In the genomic region with DNA sequence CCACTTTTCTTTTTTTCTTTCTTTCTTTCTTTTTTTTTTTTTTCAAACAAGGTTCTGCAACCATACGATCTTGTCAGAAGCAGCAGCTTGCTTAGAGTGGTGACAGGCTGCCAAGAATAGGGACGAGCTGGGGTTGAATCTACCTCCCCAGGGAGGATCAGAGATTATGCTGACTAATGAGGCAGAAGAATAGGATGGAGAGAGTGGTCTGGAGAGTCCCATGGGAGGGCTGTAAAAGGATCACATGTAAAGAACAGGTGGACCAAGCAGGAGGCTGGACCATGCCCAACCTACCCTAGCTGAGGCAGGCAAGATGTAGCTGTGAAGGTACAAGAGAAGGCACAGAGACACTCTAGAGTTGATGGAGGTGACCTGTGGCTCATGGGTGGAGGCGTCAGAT, we compare ENCODE assay signal across 22 mouse cellular contexts.
A peak's percentile ranks its signal among the peaks of the same experiment; 100 is the strongest.
DNase-seq lines count a peak whose midpoint lies in the region.
"Had no signal": no experiment of that assay in that cellular context is flagged by ENCODE, and none has a peak within 500 bp of the region (broad histone marks: within the 10 kb centered on the region; RNA-seq: fewer than 3 reads in every experiment).

No protein-coding gene starts in this region.

- no peaks in the 10 kb centered on the region for H3K9me3 ChIP-seq in forebrain, embryonic 10.5 days
- H3K9me3 ChIP-seq: embryonic facial prominence, embryonic 15.5 days; forebrain, embryonic 15.5 days; hindbrain, embryonic 10.5 days; limb, embryonic 13.5 days; liver, embryonic 12.5 days; neural tube, embryonic 12.5 days; stomach, embryonic 15.5 days had no signal

- H3K4me1 ChIP-seq in forebrain, embryonic 10.5 days, result no peaks in the 10 kb centered on the region
- H3K4me1 ChIP-seq: embryonic facial prominence, embryonic 15.5 days; forebrain, embryonic 15.5 days; limb, embryonic 13.5 days; liver, embryonic 12.5 days; megakaryocyte, embryonic 14.5 days; neural tube, embryonic 12.5 days; stomach, embryonic 15.5 days had no signal

- no peaks in the 10 kb centered on the region for H3K27me3 ChIP-seq in forebrain, embryonic 10.5 days (ENCODE audit: poor library complexity, severe bottlenecking)
- H3K27me3 ChIP-seq: embryonic facial prominence, embryonic 15.5 days; forebrain, embryonic 15.5 days; limb, embryonic 13.5 days; liver, embryonic 12.5 days; megakaryocyte, embryonic 14.5 days; neural tube, embryonic 12.5 days; stomach, embryonic 15.5 days had no signal

- H3K4me3 ChIP-seq in forebrain, embryonic 10.5 days, result no peak overlapping the region
- H3K4me3 ChIP-seq: embryonic facial prominence, embryonic 15.5 days; forebrain, embryonic 15.5 days; hindbrain, embryonic 10.5 days; limb, embryonic 13.5 days; liver, embryonic 12.5 days; megakaryocyte, embryonic 14.5 days; neural tube, embryonic 12.5 days; stomach, embryonic 15.5 days had no signal

- 68% methylated on average over 3 of the region's 3 CpGs for WGBS in forebrain, embryonic 10.5 days

- peak; percentile 63 for DNase-seq in heart, adult 11 months
- no peak for DNase-seq in heart, postnatal 4 days
- peak; percentile 38 for DNase-seq in MN1 (ENCODE audit: low spot score)
- DNase-seq in cerebellum, adult 18-20 months, result peak; percentile 36 to 39
- peak; percentile 61 to 71 for DNase-seq in cerebellum, postnatal 14 days
- no peak for DNase-seq in lung, postnatal 4 days
- no peak for DNase-seq in forebrain, embryonic 10.5 days (ENCODE audit: extremely low spot score, low spot score)
- DNase-seq: adrenal gland, postnatal 14 days; embryo, embryonic 11 days; gastrocnemius, postnatal 10 days; lung, embryonic 14.5 days; midbrain, embryonic 14.5 days; thymus, postnatal 25 days had no signal

- no peak overlapping the region for H3K27ac ChIP-seq in forebrain, embryonic 10.5 days
- H3K27ac ChIP-seq: embryonic facial prominence, embryonic 15.5 days; forebrain, embryonic 15.5 days; hindbrain, embryonic 10.5 days; kidney, postnatal 0 days; limb, embryonic 13.5 days; liver, embryonic 12.5 days; neural tube, embryonic 12.5 days; stomach, embryonic 15.5 days had no signal

- no peaks in the 10 kb centered on the region for H3K36me3 ChIP-seq in forebrain, embryonic 10.5 days (replicated peaks)
- H3K36me3 ChIP-seq: embryonic facial prominence, embryonic 15.5 days; forebrain, embryonic 15.5 days; hindbrain, embryonic 10.5 days; limb, embryonic 13.5 days; liver, embryonic 12.5 days; neural tube, embryonic 12.5 days; stomach, embryonic 15.5 days had no signal

Comparison
In these comparisons a context has a peak if more than half of its experiments do, and no peak if none do; other contexts are left out.
1. DNase-seq: peak in heart, adult 11 months (single experiment), MN1 (single experiment), cerebellum, adult 18-20 months (2 of 2) and cerebellum, postnatal 14 days (2 of 2); none in heart, postnatal 4 days (single experiment), lung, postnatal 4 days (0 of 2) and forebrain, embryonic 10.5 days (single experiment).